Mouse (Mus musculus) layer of hippocampus, postnatal 25 days (tissue): Measurements from ENCODE around the gene Lpar6. TPM values are rescaled to one million over a fixed set of nuclear protein-coding genes. Genes with fewer than 3 reads are reported as not detected.

ENCODE experiments used
- DNase-seq, 2 experiments: peaks; one replicate each; pipeline ENCODE4 v3.0.0; 2022; ENCODE audit warnings: mixed read lengths in 2 of 2, low spot score in 1 of 2; ENCODE audit errors: extremely low spot score in 1 of 2
- microRNA-seq, 2 experiments: library from miRNA; unstranded; fragments of <30 nt; microRNA quantifications; one replicate each; pipeline ENCODE4 v1.2.0; 2021
- total RNA-seq, 2 experiments: library from RNA; stranded (reverse); gene quantifications; 2 replicates each; pipeline ENCODE4 v1.2.3; 2021

The Lpar6 gene
- total RNA-seq, 2 experiments from 2014 or later, result 1.8 TPM

DNA sequence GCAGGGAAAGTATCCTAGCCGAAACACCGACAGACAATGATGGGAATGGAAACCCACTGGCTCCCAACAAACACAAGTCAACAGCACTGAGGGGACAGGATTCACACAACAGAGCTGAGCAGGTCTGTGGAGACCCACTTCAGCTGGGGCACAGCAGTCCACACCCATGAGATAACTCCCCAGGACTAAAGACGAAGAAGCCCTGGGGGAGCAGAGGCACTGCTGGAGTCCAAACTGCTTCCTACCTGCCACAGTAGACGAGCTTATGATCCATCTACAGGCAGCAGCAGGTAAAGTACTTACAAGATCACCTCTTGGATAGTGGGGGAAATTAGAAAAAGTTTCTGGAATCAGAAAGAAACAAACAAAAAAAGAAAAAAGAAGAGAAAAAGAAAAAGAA, 16.7 kb downstream of the Lpar6 start:
- DNase-seq, result no peak

DNA sequence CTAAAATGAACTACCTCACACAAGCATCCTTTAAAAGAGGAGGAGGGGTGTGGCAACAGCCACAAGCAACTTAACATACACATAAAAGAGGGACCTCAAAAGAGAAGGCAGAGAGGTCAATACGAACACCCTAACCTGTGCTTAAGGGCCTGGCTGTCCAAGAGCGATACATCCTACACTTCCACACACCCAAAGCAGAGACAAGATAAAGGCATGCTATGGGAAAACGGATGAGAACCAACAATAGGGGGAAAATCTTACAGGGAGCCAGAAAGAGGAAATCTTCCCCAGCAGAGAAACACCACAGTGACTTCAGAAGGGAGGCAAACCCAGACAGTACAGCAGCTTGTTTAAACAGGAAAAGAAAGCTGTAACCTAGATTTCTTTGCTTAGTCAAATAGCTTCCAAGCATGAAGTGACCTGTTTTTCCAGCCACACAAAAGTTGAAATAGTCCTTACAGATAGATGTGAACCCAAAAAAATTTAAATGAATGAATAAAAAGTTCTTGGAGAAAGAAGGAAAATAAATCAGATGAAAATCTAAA, 17.8 kb downstream of the Lpar6 start:
- DNase-seq, result no peak

DNA sequence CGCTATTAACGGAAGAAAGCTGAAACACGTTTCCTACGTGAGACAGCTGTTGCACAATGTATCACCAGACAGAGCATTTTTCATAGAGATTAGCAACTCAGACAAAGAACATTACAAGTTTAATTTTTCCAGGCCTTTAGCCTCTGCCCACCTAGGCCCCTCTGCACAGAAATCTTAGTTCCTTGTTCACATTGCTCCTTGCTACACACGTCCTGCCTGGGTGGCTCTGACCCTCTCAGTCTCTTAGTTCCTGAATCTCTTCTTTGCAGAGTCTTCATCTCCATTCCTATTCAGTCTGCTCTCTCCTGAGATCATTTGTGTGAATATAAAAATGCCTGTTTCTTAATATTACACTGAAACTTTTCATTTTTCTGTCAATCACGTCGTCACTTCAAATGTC, 19.7 kb downstream of the Lpar6 start:
- no peak for DNase-seq

DNA sequence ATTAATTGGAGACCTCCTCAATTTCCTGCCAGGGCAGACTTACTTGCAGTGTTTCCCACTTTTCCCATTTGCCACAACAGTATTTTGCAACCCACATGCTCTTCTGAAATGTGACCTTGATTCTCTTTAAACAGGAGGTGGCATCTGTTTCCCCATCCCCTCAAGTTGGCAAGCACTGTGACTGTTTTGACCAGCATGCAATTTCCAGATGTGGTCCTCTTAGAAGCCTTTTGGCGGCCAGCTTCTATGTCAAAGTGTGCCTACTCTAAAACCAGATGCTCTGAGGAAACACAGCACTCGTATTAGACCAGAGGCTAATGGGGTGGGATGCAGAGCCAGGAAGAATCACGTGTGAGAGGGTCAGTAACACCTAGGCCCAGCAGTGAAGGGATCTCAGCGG, 20.5 kb downstream of the Lpar6 start:
- DNase-seq, result no peak

DNA sequence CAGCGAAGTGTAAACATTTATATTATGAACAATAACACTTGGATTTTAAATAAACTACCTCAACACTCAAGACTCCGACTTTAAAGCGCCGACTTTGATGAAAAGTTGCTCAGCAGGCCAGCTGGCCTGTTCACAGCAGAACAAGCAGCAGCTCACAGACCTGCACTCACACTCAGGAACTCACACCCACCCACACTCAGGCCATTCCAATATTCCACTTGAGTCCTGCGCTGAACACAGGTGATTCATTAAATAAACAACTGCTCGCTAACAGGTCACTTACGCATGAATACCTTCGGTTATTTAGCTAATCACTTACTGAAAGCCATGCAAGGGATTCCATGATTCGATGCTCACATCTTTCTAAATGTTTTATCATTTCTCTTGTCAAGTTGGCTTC, 24.5 kb downstream of the Lpar6 start:
- no peak for DNase-seq

DNA sequence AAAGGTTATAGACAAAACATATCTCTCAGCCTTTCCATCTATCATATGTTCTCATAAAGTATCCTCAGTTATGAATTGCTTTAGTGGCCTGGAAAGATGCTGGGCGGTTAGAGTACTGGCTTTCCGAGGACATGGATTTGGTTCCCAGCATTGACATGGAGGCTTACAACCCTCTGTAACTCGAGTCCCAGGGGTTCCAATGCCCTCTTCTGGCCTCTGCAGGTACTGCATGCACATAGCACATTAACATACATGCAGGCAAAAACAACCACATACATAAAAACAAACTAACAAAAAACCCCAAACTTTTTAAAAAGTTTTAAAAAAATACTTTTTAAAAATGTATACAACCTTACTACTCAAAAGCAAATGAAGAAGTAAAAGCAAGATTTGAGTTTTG, 28.5 kb downstream of the Lpar6 start:
- no peak for DNase-seq

DNA sequence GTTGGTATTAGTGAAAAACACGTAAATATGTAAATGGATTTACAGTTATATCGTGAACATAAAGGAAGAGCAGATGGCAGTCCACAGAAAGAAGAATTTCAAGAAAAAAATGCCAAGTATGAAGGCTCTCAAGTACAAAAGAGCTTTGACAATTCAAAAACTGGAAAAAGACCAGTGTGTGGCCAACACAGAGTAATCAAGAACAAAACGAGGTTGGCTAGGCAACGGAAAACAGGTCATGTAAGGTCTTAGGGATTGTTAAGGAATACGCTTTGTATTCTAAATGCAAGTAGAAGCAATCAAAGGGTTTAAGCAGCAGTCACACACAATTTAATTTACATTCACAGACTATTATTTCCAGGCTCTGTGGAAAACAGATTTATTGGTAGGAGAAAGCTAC, 34.1 kb downstream of the Lpar6 start:
- no peak for DNase-seq

DNA sequence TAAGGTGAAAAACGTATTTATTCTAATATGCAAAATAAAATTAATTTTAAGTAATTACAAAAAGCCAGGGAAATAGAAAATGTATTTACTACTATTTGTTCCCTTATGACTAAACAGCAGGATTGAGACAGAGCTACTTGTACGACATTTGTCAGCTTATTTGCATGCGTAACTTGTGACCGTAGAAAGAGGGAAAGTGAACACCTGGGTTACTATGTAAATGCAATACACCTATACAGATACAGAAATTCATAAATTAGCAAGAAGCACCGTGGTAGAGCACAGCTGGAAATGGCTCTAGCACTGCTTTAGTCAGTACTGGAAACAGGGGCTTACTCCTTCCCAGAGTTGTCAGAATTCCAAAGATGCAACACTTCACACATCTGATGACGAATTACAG, 41.4 kb downstream of the Lpar6 start:
- no peak for DNase-seq

DNA sequence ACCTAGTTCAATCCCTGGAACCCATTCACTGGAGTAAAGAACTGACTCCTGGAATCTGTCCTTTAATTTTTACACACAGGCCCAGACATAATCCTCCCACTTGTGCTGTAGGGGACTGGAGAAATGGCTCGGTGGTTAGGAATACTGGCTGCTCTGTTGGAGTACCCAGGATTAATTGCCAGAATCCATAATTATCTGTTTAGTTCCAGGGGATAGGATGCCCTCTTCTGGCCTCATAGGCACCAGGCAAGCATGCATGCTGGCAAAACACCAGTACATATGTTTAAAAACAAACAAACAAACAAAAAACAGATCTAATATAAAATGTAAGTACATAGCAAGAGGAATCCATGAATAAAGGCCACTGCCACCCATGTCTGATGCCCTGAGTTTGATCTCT, 43.3 kb downstream of the Lpar6 start:
- DNase-seq, result no peak

DNA sequence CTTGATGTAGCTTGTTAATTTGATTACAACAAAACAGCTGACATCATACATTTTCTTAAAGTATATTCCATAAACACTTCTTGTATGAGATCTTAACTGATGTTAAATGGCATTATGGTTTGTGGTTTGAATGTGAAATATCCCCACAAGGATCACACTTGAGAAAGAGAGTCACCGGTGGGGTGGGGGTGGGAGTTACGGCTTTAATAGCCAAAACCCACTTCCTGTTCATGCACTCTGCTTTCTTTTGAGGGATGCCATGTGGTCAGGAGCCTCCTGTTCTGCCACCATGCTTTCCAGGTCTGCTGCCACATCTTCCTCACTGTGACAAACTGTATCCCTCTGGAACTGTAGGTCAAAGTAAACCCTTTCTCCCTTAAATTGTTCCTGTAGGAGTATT, 52.2 kb downstream of the Lpar6 start:
- no peak for DNase-seq

DNA sequence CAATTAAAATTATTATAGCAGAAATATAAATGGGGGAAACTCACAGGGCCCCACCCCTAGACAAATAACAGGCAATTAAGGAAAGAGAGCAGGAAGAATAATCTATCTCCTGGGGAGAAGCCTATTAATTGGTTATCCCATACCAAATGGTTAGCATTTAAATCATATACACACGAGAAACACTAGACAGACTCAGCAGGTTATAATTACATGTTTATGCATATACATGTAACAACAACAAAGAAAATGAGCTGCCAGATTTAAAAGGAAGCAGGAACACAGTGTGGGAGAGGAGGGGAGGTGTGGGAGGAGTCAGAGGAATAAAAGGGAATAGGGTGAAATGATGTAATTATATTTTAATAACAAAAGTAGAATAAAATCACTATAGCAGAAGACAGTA, 54.7 kb downstream of the Lpar6 start:
- DNase-seq, result no peak

Small RNA genes lying within 50 kb of the gene (microRNA-seq; reads per million reads assigned to microRNA genes)
- gene Mir687, result 0 reads per million in 2 experiments

Other genes starting within 250 kb of the Lpar6 start
- 1 to 10 TPM; 1.4 to 1.5 TPM for gene Cysltr2, start 188.8 kb upstream of the Lpar6 start, total RNA-seq
- 10 to 100 TPM; 26.4 to 29.3 TPM for gene Rcbtb2, start 114.9 kb upstream of the Lpar6 start, total RNA-seq
- gene Rb1, start 87.9 kb downstream of the Lpar6 start, total RNA-seq, result 10 to 100 TPM; 32.7 to 43.8 TPM
- gene Itm2b, start 147.4 kb downstream of the Lpar6 start, total RNA-seq, result 1,000 to 10,000 TPM; 1,010 to 1,023 TPM